Mouse (Mus musculus) C2C12 (cell line): ENCODE measurements around the gene Prnp. TPM values are rescaled to one million over a fixed set of nuclear protein-coding genes. Genes with fewer than 3 reads are reported as not detected.

ENCODE experiments used
- H3K27me3 ChIP-seq: one replicate; pipeline ENCODE4 v1.6.1; 2011; ENCODE audit not compliant: control insufficient read depth, insufficient read depth, insufficient read length
- H3K36me3 ChIP-seq: one replicate; pipeline ENCODE4 v1.6.1; 2011; ENCODE audit not compliant: control insufficient read depth, insufficient read depth
- H3K4me3 ChIP-seq: one replicate; pipeline ENCODE4 v1.5.1; 2011; ENCODE audit warnings: mild to moderate bottlenecking, control low read depth; ENCODE audit not compliant: poor library complexity, insufficient read depth, severe bottlenecking
- H3K79me2 ChIP-seq: one replicate; pipeline ENCODE4 v1.6.1; 2011; ENCODE audit not compliant: control insufficient read depth, insufficient read depth
- H3K79me3 ChIP-seq: one replicate; pipeline ENCODE4 v1.6.1; 2011; ENCODE audit warnings: low read depth, control low read depth
- H3ac ChIP-seq: one replicate; pipeline ENCODE3; 2011; ENCODE audit warnings: low read depth; ENCODE audit not compliant: control insufficient read depth, insufficient read length
- CEBPB ChIP-seq: IDR thresholded peaks from one replicate; pipeline ENCODE4 v1.6.1; 2011; ENCODE audit warnings: low read depth, mild to moderate bottlenecking, control low read depth, moderate library complexity
- CTCF ChIP-seq: IDR thresholded peaks from one replicate; pipeline ENCODE4 v1.5.1; 2011; ENCODE audit not compliant: control insufficient read depth, insufficient read depth, insufficient read length
- FOSL1 ChIP-seq: IDR thresholded peaks from one replicate; pipeline ENCODE4 v1.8.0; 2011; ENCODE audit warnings: mild to moderate bottlenecking, low read length; ENCODE audit not compliant: poor library complexity, insufficient read depth, severe bottlenecking
- MAX ChIP-seq: IDR thresholded peaks from one replicate; pipeline ENCODE4 v1.6.1; 2011; ENCODE audit warnings: mild to moderate bottlenecking, control low read depth
- MYOD1 ChIP-seq: IDR thresholded peaks from one replicate; pipeline ENCODE4 v1.6.1; 2011; ENCODE audit warnings: low read depth; ENCODE audit not compliant: control insufficient read depth, insufficient read length
- MYOG ChIP-seq: IDR thresholded peaks from one replicate; pipeline ENCODE4 v1.6.1; 2011; ENCODE audit not compliant: control insufficient read depth, insufficient read length; ENCODE audit errors: extremely low read depth
- USF1 ChIP-seq: IDR thresholded peaks from one replicate; pipeline ENCODE4 v1.6.1; 2011; ENCODE audit warnings: low read depth, mild to moderate bottlenecking, control low read depth, moderate library complexity
- polyA plus RNA-seq: library from polyadenylated mRNA; unstranded; fragments of >200 nt; fragmentation: generic; extraction: Trizol; gene quantifications from one replicate; pipeline ENCODE4 v1.2.1, GENCODE M21; 2012; ENCODE audit warnings: missing spikeins

Gene Prnp
- polyA plus RNA-seq, 1 experiment: 50.1 TPM

DNA sequence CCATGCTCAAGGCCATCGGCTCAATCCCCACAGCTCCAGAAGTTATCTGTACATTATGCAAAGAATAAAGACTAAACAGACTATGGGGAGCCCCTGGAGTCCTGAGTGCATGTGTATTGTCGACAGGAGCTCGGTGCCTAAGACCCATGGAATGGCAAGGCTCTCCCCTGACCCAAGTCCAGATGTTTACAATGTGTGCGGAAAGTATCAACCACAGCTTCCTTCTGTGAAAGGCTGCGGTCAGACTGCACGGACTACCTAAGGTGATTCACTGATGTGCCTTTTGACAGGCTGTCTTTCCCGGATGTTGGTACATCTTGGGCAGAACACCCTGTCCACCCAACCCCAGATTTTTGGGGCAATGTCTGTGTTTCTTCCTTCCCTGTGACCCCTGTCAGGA lies 21.5 kb upstream of the Prnp start:
- Histone ChIP-seq H3K27me3 (no peaks in the 10 kb centered on the region), H3K36me3 (no peaks in the 10 kb centered on the region), H3ac (no peak overlapping the region), H3K79me3 (no peaks in the 10 kb centered on the region), H3K4me3 (no peak overlapping the region), H3K79me2 (no peaks in the 10 kb centered on the region)
- no peak for TF ChIP-seq MYOD1
- TF ChIP-seq CTCF: no peak
- no peak for TF ChIP-seq MYOG

DNA sequence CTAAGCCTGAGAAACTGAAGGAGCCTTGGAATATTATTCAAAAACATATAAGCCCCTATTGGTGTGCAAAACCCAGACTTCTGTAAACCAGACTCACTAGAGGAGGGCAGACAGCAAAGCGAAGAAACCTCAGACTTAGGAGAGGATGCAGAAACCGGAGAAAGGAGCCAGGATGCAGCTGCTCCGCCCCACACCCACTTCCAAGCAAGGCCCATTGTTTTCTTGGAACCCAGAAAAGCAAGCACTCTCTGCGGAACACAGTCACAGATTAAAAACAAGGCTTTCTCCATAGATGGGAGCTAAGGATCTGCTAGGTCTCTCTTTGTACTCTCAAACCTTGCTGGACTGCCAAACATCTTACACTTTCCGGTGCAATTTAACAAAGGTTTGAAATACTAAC lies 17.2 kb upstream of the Prnp start:
- Histone ChIP-seq H3ac (no peak overlapping the region), H3K4me3 (no peak overlapping the region), H3K36me3 (no peaks in the 10 kb centered on the region), H3K27me3 (no peaks in the 10 kb centered on the region), H3K79me2 (no peaks in the 10 kb centered on the region), H3K79me3 (no peaks in the 10 kb centered on the region)
- TF ChIP-seq CEBPB (no peak), FOSL1 (no peak), USF1 (no peak), MAX (no peak), CTCF (no peak), MYOD1 (no peak), MYOG (no peak)

- no peaks in the 10 kb centered on the region for H3K36me3 ChIP-seq
- H3K79me3 ChIP-seq: no peaks in the 10 kb centered on the region
- no peaks in the 10 kb centered on the region for H3K27me3 ChIP-seq
- H3K4me3 ChIP-seq: no peak overlapping the region
- TF ChIP-seq CEBPB (no peak), MYOD1 (no peak), USF1 (no peak), MAX (no peak), FOSL1 (no peak), CTCF (no peak), MYOG (no peak)
- no peaks in the 10 kb centered on the region for H3K79me2 ChIP-seq
- no peak overlapping the region for H3ac ChIP-seq
Observed at GRCm38 (mm10) chr2:131895106-131895505, 14.6 kb upstream of the Prnp start.

- H3K36me3 ChIP-seq: no peaks in the 10 kb centered on the region
- H3ac ChIP-seq: no peak overlapping the region
- no peak overlapping the region for H3K4me3 ChIP-seq
- H3K27me3 ChIP-seq: no peaks in the 10 kb centered on the region
- TF ChIP-seq USF1: no peak
- H3K79me2 ChIP-seq: no peaks in the 10 kb centered on the region
- H3K79me3 ChIP-seq: no peaks in the 10 kb centered on the region
Observed at GRCm38 (mm10) chr2:131896011-131896410, 13.7 kb upstream of the Prnp start.

DNA sequence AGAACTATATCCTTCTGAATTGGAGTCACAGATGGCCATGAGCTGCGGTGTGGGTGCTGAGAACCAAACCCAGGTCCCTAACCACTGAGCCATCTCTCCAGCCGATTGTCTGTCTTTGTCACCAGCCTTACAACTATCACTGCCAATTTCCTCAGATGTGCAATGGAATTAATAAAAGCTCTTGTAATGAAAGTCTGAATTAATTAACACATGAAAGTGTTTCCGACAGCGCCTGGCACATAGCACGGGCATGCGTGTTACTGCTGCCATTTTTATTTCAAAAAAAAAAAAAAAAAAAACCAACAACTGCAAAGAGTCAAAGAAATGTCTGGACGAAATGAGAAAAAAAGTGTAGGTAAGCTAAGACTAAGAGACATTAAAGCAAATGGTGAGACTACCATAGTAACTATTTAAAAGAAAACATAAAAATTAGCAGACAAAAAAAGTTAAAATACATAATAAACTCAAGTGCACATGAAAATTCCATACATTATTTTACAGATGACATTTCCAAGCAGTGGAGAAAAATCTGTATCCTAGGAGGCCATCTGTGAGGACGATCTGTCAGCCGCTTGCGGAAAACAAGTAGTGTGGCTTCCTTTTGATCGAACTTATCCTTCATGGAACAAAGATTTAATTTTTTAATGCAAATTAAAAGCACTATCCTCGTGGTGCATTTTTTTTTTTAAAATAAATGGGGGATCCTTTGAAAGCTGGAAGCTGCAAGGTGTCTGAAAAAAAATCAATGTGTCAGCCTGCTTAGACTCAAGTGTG lies 12.2 kb upstream of the Prnp start:
- Histone ChIP-seq H3K79me2 (no peaks in the 10 kb centered on the region), H3K27me3 (no peaks in the 10 kb centered on the region), H3ac (no peak overlapping the region), H3K4me3 (no peak overlapping the region), H3K36me3 (no peaks in the 10 kb centered on the region), H3K79me3 (no peaks in the 10 kb centered on the region)
- no peak for TF ChIP-seq USF1
- TF ChIP-seq MYOD1: no peak
- TF ChIP-seq CTCF: no peak
- TF ChIP-seq MAX: no peak
- TF ChIP-seq MYOG: no peak
- TF ChIP-seq CEBPB: no peak
- TF ChIP-seq FOSL1: no peak

GRCm38 (mm10) chr2:131902423-131902822 lies 7.3 kb upstream of the Prnp start:
- H3K27me3 ChIP-seq: no peaks in the 10 kb centered on the region
- no peaks in the 10 kb centered on the region for H3K79me3 ChIP-seq
- H3K4me3 ChIP-seq: no peak overlapping the region
- no peaks in the 10 kb centered on the region for H3K79me2 ChIP-seq
- H3ac ChIP-seq: no peak overlapping the region
- no peaks in the 10 kb centered on the region for H3K36me3 ChIP-seq
- TF ChIP-seq FOSL1: no peak
- TF ChIP-seq CTCF: no peak
- TF ChIP-seq MAX: no peak
- TF ChIP-seq USF1: no peak
- no peak for TF ChIP-seq MYOD1
- no peak for TF ChIP-seq CEBPB
- no peak for TF ChIP-seq MYOG
